Mouse (Mus musculus) spleen, adult 2 months (tissue): Measurements from ENCODE around the gene Ccna1. TPM values are rescaled to one million over a fixed set of nuclear protein-coding genes. Genes with fewer than 3 reads are reported as not detected.

Source experiments
- DNase-seq, 2 experiments: peaks; one replicate each; pipeline versions ENCODE4 v3.0.0 to v3.0.0-alpha.2; 2012 to 2021; ENCODE audit warnings: low spot score in 2 of 2, low read depth in 1 of 2
- H3K27ac ChIP-seq: fragments of 200-500 bp; 2 replicates; pipeline ENCODE4 v1.5.1; 2012; ENCODE audit warnings: low read length, inconsistent platforms; ENCODE audit not compliant: insufficient read depth
- H3K27me3 ChIP-seq: fragments of 200-500 bp; 2 replicates; pipeline ENCODE4 v1.6.1; 2012; ENCODE audit warnings: mild to moderate bottlenecking, moderate library complexity, low read length, inconsistent platforms; ENCODE audit not compliant: control insufficient read depth, insufficient read depth
- H3K36me3 ChIP-seq: fragments of 200-500 bp; 2 replicates; pipeline ENCODE4 v1.6.1; 2012; ENCODE audit warnings: mild to moderate bottlenecking, low read length, inconsistent platforms; ENCODE audit not compliant: control insufficient read depth, insufficient read depth
- H3K4me1 ChIP-seq: fragments of 200-500 bp; 2 replicates; pipeline ENCODE4 v1.6.1; 2011; ENCODE audit warnings: inconsistent platforms; ENCODE audit not compliant: control insufficient read depth, insufficient read depth, insufficient read length
- H3K4me3 ChIP-seq: fragments of 200-500 bp; 2 replicates; pipeline ENCODE4 v1.5.1; 2011; ENCODE audit warnings: mild to moderate bottlenecking, inconsistent platforms; ENCODE audit not compliant: insufficient read depth, insufficient read length; ENCODE audit errors: extremely low read depth
- CTCF ChIP-seq: fragments of 200-500 bp; IDR thresholded peaks from 2 replicates; pipeline ENCODE4 v1.5.1; 2011; ENCODE audit warnings: mild to moderate bottlenecking, inconsistent platforms; ENCODE audit not compliant: insufficient read depth, insufficient read length, insufficient replicate concordance; ENCODE audit errors: extremely low read depth
- POLR2A ChIP-seq: fragments of 200-500 bp; IDR thresholded peaks from 2 replicates; pipeline ENCODE4 v1.6.1; 2011; ENCODE audit warnings: low read depth, low read length, inconsistent platforms
- WGBS: fragments of 180-500 bp; shearing (Covaris S2); methylation state at CpG from one replicate; pipeline ENCODE4 v1.1.7; 2018; 5-methylcytosine and 5-hydroxymethylcytosine counted together
- polyA plus RNA-seq: library from polyadenylated mRNA; depleted of rRNA; stranded (reverse); fragments of >200 nt; gene quantifications from 2 replicates; pipeline ENCODE4 v1.2.3, GENCODE M21; 2012; rRNA removed

The Ccna1 gene
- polyA plus RNA-seq, 1 experiment: not detected

- Histone ChIP-seq H3K27me3 (no peaks in the 10 kb centered on the region), H3K4me3 (no peak overlapping the region), H3K27ac (no peak overlapping the region), H3K36me3 (no peaks in the 10 kb centered on the region), H3K4me1 (no peaks in the 10 kb centered on the region)
- 35% methylated on average over 7 of the region's 7 CpGs for WGBS
- no peak for DNase-seq
- TF ChIP-seq POLR2A: no peak
- TF ChIP-seq CTCF: no peak
These were observed 43.6 kb downstream of the Ccna1 start for GRCm38 (mm10) chr3:55011681-55012080.

- TF ChIP-seq POLR2A: no peak
- no peak for TF ChIP-seq CTCF
- WGBS: 73% methylated on average over 6 of the region's 6 CpGs
- Histone ChIP-seq H3K4me1 (no peaks in the 10 kb centered on the region), H3K4me3 (no peak overlapping the region), H3K36me3 (no peaks in the 10 kb centered on the region), H3K27ac (no peak overlapping the region), H3K27me3 (no peaks in the 10 kb centered on the region)
- no peak for DNase-seq
These were observed 46.1 kb downstream of the Ccna1 start for GRCm38 (mm10) chr3:55008965-55009741.

- no peaks in the 10 kb centered on the region for H3K4me1 ChIP-seq
- H3K4me3 ChIP-seq: no peak overlapping the region
- H3K27ac ChIP-seq: no peak overlapping the region
- no peaks in the 10 kb centered on the region for H3K36me3 ChIP-seq
- DNase-seq: no peak
- no peaks in the 10 kb centered on the region for H3K27me3 ChIP-seq
- 76% methylated on average over 4 of the region's 4 CpGs for WGBS
- TF ChIP-seq POLR2A (no peak), CTCF (no peak)
These were observed 51.3 kb downstream of the Ccna1 start for GRCm38 (mm10) chr3:55004036-55004435.

GRCm38 (mm10) chr3:55001677-55002076, 53.6 kb downstream of the Ccna1 start:
- Histone ChIP-seq H3K27me3 (no peaks in the 10 kb centered on the region), H3K4me3 (no peak overlapping the region), H3K36me3 (no peaks in the 10 kb centered on the region), H3K27ac (no peak overlapping the region), H3K4me1 (no peaks in the 10 kb centered on the region)
- WGBS: 68% methylated on average over 4 of the region's 4 CpGs
- no peak for DNase-seq
- TF ChIP-seq POLR2A (no peak), CTCF (no peak)

Other genes with a start within 250 kb of the Ccna1 start
- 18.4 and 22.8 TPM in 2 replicates for gene Rfxap, start 247.7 kb downstream of the Ccna1 start, polyA plus RNA-seq
- gene Sertm1, start 139.6 kb downstream of the Ccna1 start, polyA plus RNA-seq: not detected in 2 replicates
- 4.3 and 4.9 TPM in 2 replicates for gene Spg20, start 56.6 kb upstream of the Ccna1 start, polyA plus RNA-seq
- not detected in 2 replicates for gene Ccdc169, start 81.8 kb upstream of the Ccna1 start, polyA plus RNA-seq
- gene Sohlh2, start 126.5 kb upstream of the Ccna1 start, polyA plus RNA-seq: 0.06 TPM in 1 of 2 replicates, not detected in the other
- 2.9 and 3.0 TPM in 2 replicates for gene Dclk1, start 186.9 kb upstream of the Ccna1 start, polyA plus RNA-seq